Mouse (Mus musculus) cortical plate, adult 2 months (tissue): ENCODE results near the gene Tcl1.

Experiments used
- CTCF ChIP-seq: fragments of 200-500 bp; IDR thresholded peaks from 2 replicates; pipeline ENCODE4 v1.5.1; 2011; ENCODE audit warnings: mild to moderate bottlenecking, control low read depth, low read length; ENCODE audit not compliant: insufficient read depth; ENCODE audit errors: extremely low read depth
- POLR2A ChIP-seq: fragments of 200-500 bp; IDR thresholded peaks from 2 replicates; pipeline ENCODE4 v1.6.1; 2011; ENCODE audit warnings: mild to moderate bottlenecking, low read length, control low read depth; ENCODE audit not compliant: insufficient read depth; ENCODE audit errors: extremely low read depth

- no peak for TF ChIP-seq POLR2A
- no peak for TF ChIP-seq CTCF
Measured at GRCm38 (mm10) chr12:105209231-105209630, 13.4 kb downstream of the Tcl1 start.
